Mouse (Mus musculus) limb, embryonic 11.5 days (tissue): ENCODE data around the gene S1pr4. TPM values are rescaled to one million over a fixed set of nuclear protein-coding genes. Genes with fewer than 3 reads are reported as not detected.

Experiments used
- ATAC-seq: fragments of 200-750 bp; cut with Nextera tagmentation; 2 replicates; pipeline ENCODE4 v1.8.0; 2017; ENCODE audit warnings: low read depth; ENCODE audit not compliant: insufficient number of reproducible peaks, low FRiP score, low TSS enrichment
- DNase-seq: peaks from one replicate; pipeline ENCODE4 v3.0.0-alpha.2; 2015; ENCODE audit warnings: low spot score
- H3K27ac ChIP-seq: fragments of 300-500 bp; sonication (generic); replicated peaks from 2 replicates; pipeline ENCODE4 v1.5.1; 2014; ENCODE audit warnings: low read depth, mild to moderate bottlenecking, low read length
- H3K27me3 ChIP-seq: fragments of 300-500 bp; sonication (generic); 2 replicates; pipeline ENCODE4 v1.6.1; 2014; ENCODE audit warnings: mild to moderate bottlenecking, low read length, mixed read lengths; ENCODE audit not compliant: control insufficient read depth, insufficient read depth
- H3K36me3 ChIP-seq: fragments of 300-500 bp; sonication (generic); 2 replicates; pipeline ENCODE4 v1.6.1; 2014; ENCODE audit warnings: mild to moderate bottlenecking, low read length, moderate library complexity, mixed read lengths; ENCODE audit not compliant: control insufficient read depth, insufficient read depth
- H3K4me1 ChIP-seq: fragments of 300-500 bp; sonication (generic); 2 replicates; pipeline ENCODE4 v1.6.1; 2014; ENCODE audit warnings: low read length, mixed read lengths; ENCODE audit not compliant: control insufficient read depth, insufficient read depth
- H3K4me2 ChIP-seq: fragments of 300-500 bp; sonication (generic); 2 replicates; pipeline ENCODE4 v1.6.1; 2014; ENCODE audit warnings: low read depth, mild to moderate bottlenecking, moderate library complexity; ENCODE audit not compliant: severe bottlenecking
- H3K4me3 ChIP-seq: fragments of 300-500 bp; sonication (generic); 2 replicates; pipeline ENCODE4 v1.5.1; 2014; ENCODE audit warnings: low read depth, low read length
- H3K9ac ChIP-seq: fragments of 300-500 bp; sonication (generic); 2 replicates; pipeline ENCODE4 v1.6.1; 2014; ENCODE audit warnings: mild to moderate bottlenecking, low read length
- H3K9me3 ChIP-seq: fragments of 300-500 bp; sonication (generic); 2 replicates; pipeline ENCODE4 v1.6.1; 2016; ENCODE audit warnings: low read length; ENCODE audit not compliant: control insufficient read depth
- WGBS: fragments of 180-500 bp; shearing (Covaris S2); extraction: QIAGEN DNeasy Blood & Tissue Kit; methylation state at CpG from one replicate; pipeline ENCODE4 v1.1.7; 2014; 5-methylcytosine and 5-hydroxymethylcytosine counted together
- polyA plus RNA-seq: library from polyadenylated mRNA; unstranded; fragments of >200 nt; fragmentation: Nextera tagmentation; extraction: Ambion mirVana; gene quantifications from 2 replicates; pipeline ENCODE4 v1.2.1, GENCODE M21; 2014

The S1pr4 gene
- polyA plus RNA-seq: 0.10 and 0.43 TPM in 2 replicates

DNA sequence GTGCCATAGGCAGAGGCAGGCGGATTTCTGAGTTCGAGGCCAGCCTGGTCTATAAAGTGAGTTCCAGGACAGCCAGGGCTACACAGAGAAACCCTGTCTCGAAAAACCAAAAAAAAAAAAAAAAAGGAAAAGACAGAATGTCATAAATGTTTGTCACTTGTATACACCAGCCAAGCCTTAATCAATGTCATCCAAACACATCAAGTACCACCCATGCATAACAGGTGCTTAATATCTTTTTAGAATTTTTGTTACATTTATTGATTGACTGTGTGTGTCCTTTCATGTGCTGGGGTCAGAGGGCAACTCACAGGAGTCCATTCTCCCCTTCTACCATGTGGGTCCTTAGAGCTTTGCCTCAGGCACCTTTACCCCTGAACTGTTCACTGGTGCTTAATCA is at the start of gene S1pr4:
S1pr4 (minus strand) TSS at position 101 of the 400 bp plus-strand sequence.
- H3K4me1 ChIP-seq: peaks cover 7% of the 10 kb centered on the region
- H3K27ac ChIP-seq: no peak within 1 kb of the TSS
- ATAC-seq (no peak), DNase-seq (no peak)
- WGBS: 88% methylated on average over 2 of the region's 3 CpGs
- no peak within 1 kb of the TSS for H3K4me2 ChIP-seq
- H3K9me3 ChIP-seq: no peaks in the 10 kb centered on the region
- H3K9ac ChIP-seq: no peak within 1 kb of the TSS
- H3K36me3 ChIP-seq: no peaks in the 10 kb centered on the region
- no peaks in the 10 kb centered on the region for H3K27me3 ChIP-seq
- H3K4me3 ChIP-seq: no peak within 1 kb of the TSS

DNA sequence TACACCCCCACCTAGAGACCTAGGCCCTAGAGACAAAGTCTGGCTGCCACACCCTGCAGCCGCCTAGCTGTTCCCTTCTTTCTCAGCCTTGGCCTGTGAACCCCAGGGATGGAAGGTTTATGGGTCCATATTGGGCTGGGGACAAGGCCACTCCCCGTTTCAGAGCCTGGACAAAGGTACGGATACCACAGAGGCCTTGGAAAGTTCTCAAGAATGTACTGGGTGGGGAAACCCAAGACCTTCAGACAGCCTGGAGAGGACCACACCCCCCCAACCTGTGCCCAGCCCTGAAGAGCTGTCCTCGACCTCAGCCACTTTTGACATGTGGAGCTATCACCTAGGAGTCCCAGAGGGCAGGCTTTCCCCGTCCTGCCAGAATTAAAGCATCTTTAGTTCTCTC is 49.0 kb upstream of the S1pr4 start:
- Histone ChIP-seq H3K4me1 (peaks cover 4% of the 10 kb centered on the region; the same call in 1 of the 2 replicates), H3K9me3 (no peaks in the 10 kb centered on the region), H3K36me3 (no peaks in the 10 kb centered on the region), H3K4me2 (no peak overlapping the region), H3K4me3 (no peak overlapping the region), H3K27me3 (no peaks in the 10 kb centered on the region), H3K27ac (no peak overlapping the region), H3K9ac (no peak overlapping the region; the same call in 1 of the 2 replicates)
- DNase-seq (no peak), ATAC-seq (no peak)
- 62% methylated on average over 5 of the region's 5 CpGs for WGBS

DNA sequence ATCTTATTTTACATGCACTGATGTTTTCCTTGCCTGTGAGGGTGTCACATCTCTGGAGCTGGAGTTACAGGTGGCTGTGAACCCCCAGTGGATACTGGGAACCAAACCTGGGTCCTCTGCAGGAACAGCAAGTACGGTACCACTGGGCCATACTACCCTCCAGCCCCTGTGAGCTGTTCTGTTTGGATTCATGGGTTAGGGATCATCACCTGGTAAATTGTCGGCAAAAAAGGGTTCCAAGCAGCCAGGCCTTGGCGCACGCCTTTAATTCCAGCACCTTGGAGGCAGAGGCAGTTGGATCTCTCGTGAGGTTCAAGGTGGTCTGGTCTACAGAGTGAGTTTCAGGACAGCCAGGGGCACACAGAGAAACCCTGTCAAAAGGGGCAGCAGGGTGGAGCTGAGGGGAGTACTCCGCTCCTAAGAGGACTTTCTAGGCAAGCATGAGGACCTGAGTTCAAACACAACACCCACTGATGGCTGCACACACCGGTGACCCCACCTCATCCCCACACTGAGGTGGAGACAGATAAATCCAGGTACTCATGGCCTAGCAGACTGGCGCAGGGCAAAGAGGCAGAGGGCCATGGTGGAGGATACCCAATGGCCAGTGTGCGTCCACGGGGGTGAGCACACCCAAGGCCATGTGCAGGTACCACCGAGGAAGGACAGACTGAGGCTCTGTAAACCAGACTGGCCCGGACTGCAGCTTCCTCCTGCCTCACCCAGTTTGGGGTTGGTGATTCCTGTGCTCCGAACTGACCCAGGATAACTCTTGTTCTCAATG is 47.0 kb upstream of the S1pr4 start:
- Histone ChIP-seq H3K9ac (no peak overlapping the region), H3K27ac (no peak overlapping the region), H3K9me3 (no peaks in the 10 kb centered on the region), H3K4me3 (no peak overlapping the region), H3K4me1 (peaks cover 18% of the 10 kb centered on the region), H3K4me2 (no peak overlapping the region), H3K27me3 (no peaks in the 10 kb centered on the region), H3K36me3 (no peaks in the 10 kb centered on the region)
- no peak for ATAC-seq
- WGBS: 91% methylated on average over 13 of the region's 13 CpGs
- no peak for DNase-seq

DNA sequence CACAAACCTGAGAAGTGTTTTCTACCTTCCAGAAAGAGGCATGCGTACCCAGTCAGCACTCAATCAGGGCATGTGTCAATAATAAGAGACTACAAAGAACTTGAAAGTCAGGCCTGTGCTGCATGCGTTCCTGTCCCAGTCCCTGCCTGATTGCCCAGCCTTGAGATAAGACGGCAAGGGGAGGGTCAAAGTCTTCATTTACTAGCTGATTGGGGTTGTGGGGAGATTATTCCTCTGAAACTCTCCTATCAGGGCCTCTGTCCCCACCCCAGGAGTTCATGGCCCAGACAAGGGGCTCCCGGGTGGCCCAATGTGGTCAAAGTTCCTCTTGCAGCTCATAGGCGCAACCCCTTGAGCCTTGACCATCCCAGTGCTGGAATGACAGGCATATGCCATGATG is 46.4 kb upstream of the S1pr4 start:
- H3K4me2 ChIP-seq: no peak overlapping the region
- no peak for ATAC-seq
- no peak overlapping the region for H3K27ac ChIP-seq
- no peak overlapping the region for H3K4me3 ChIP-seq
- H3K9me3 ChIP-seq: no peaks in the 10 kb centered on the region
- H3K36me3 ChIP-seq: no peaks in the 10 kb centered on the region
- peaks cover 18% of the 10 kb centered on the region for H3K4me1 ChIP-seq
- no peak overlapping the region for H3K9ac ChIP-seq
- DNase-seq: no peak
- WGBS: 75% methylated on average over 5 of the region's 5 CpGs
- H3K27me3 ChIP-seq: no peaks in the 10 kb centered on the region

DNA sequence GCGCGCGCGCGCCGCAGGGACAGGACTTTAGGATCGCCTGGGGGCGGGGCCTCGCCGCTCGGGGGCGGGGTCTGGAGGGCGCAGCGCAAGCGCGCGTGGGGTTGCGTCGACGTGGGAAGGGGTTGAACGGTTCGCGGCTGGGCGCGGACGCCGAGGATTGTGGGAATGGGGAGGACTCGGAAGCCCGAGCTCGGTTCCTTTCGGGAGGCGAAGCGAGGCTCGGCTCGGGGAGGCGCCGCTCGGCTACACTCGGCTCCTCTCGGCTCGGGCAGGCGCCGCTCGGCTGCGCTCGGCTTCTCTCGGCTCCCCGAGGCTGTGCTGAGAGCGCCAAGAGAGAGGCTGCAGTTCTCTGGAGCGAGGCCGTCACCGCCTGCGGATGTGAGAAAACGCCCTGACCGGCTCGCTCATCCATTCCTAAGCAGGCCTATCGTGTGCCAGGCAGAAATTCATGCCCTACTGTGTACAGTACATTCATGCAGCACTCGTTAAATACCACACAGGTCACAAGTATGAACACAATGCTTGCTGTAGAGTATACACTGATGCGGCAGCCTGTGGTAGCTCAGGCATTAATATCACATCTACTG is 45.3 kb upstream of the S1pr4 start, which contains the start of gene Gna11:
Gna11 (minus strand) TSS at position 30 of the 587 bp plus-strand sequence.
- H3K36me3 ChIP-seq: no peaks in the 10 kb centered on the region
- H3K9ac ChIP-seq: peak within 1 kb of the TSS; percentile 86
- peak within 1 kb of the TSS; percentile 18; the same call in 1 of the 2 replicates for H3K27ac ChIP-seq
- H3K4me3 ChIP-seq: peak within 1 kb of the TSS; percentile 64
- DNase-seq (peak; percentile 100), ATAC-seq (peak; percentile 93)
- peaks cover 18% of the 10 kb centered on the region for H3K4me1 ChIP-seq
- peak within 1 kb of the TSS; percentile 94 for H3K4me2 ChIP-seq
- no peaks in the 10 kb centered on the region for H3K27me3 ChIP-seq
- 1% methylated on average over 58 of the region's 59 CpGs for WGBS
- H3K9me3 ChIP-seq: no peaks in the 10 kb centered on the region

DNA sequence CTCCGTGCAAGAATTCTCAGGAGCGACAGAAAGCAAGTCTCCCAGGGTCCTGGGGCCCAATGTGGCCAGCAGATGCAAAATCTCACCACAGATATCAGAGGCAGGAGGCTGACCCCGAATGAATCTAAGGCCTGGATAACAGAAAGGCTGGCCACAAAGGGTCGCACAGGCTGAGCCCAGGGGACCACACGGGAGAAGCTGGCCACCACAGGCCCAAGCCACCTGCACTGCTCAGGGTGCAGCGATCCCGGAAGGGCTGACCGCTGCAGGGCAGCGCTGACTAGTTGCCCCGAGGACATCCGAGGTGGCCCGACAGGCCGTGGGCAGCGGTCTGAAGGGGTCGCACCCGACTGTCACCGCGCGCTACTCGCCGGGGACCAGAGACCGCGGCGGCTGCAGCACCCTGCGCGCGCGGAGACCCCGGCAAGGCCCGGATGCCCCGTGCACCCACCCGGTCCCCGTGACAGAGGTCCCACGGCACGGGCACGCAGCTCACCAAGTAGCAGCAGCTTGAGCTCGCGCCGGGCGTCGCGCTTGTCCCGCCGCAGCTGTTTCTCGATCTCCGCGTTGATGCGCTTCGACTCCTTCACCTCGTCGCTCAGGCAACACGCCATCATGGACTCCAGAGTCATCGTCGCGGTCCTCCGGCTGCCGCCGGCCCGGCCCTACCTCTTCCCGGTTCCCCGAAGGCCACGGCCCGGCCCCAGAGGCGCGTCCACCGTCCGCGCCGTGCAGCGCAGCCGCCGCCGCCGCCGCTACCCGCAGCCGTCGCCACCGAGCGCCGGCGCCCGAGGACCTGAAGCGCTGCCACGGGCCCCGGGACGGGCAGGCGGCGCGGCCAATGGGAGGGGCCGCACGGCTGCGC is 44.6 kb upstream of the S1pr4 start:
- Histone ChIP-seq H3K4me3 (peak overlapping the region; percentile 64), H3K36me3 (no peaks in the 10 kb centered on the region), H3K9me3 (no peaks in the 10 kb centered on the region), H3K27me3 (no peaks in the 10 kb centered on the region), H3K4me2 (peak overlapping the region; percentile 94), H3K9ac (peak overlapping the region; percentile 86), H3K27ac (peak overlapping the region; percentile 8; the same call in 1 of the 2 replicates), H3K4me1 (peaks cover 16% of the 10 kb centered on the region)
- WGBS: under 1% methylated on average over 86 of the region's 93 CpGs
- DNase-seq (no peak), ATAC-seq (peak; percentile 11; the same call in 1 of the 2 replicates)

DNA sequence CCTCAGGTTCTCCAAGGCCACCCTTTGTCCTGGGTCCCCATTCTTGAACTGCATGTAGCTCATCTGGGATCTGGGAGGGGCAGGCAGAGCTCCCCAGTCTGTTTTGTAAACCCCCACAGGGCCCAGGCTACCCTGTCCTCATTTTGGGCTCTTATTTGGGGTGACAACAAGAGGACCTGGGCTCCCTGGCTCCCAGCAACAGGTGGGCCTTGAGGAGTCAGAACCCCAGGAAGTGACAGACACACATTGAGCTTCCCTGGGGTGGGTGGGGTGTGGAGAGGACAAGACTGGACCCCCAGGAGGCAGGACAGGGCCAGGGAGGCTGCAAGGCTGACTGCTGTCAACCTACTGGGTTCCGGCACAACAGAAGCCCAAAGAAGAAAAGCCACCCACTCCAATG is 43.7 kb upstream of the S1pr4 start:
- Histone ChIP-seq H3K4me3 (peak overlapping the region; percentile 64), H3K27me3 (no peaks in the 10 kb centered on the region), H3K4me1 (peaks cover 16% of the 10 kb centered on the region), H3K9me3 (no peaks in the 10 kb centered on the region), H3K27ac (no peak overlapping the region), H3K36me3 (no peaks in the 10 kb centered on the region), H3K4me2 (peak overlapping the region; percentile 94), H3K9ac (peak overlapping the region; percentile 86)
- 77% methylated on average over 1 of the region's 1 CpGs for WGBS
- no peak for ATAC-seq
- no peak for DNase-seq
